Mouse (Mus musculus) NIH3T3 (cell line): ENCODE results near the gene Dhx36.
A peak's percentile ranks its signal among the peaks of the same experiment; 100 is the strongest.

ENCODE experiments used
- DNase-seq: peaks from one replicate; pipeline ENCODE4 v3.0.0-alpha.2; 2012; ENCODE audit warnings: low read depth

Dhx36 gene

GRCm38 (mm10) chr3:62506488-62507205 is at the start of gene Dhx36:
Gene Dhx36 (minus strand): TSS chr3:62507004.
- peak; percentile 99 for DNase-seq

- DNase-seq = no peak
These were observed 20.8 kb upstream of the Dhx36 start for GRCm38 (mm10) chr3:62527593-62527992.

GRCm38 (mm10) chr3:62527160-62527559 is 20.4 kb upstream of the Dhx36 start:
- DNase-seq = peak; percentile 65

- DNase-seq = no peak
These were observed 423 bp upstream of the Dhx36 start for GRCm38 (mm10) chr3:62507206-62507647.

GRCm38 (mm10) chr3:62505166-62505900 is 1.5 kb downstream of the Dhx36 start:
- DNase-seq = peak; percentile 14

- no peak for DNase-seq
These were observed 7.5 kb downstream of the Dhx36 start for GRCm38 (mm10) chr3:62499327-62499726.

GRCm38 (mm10) chr3:62492568-62492967 is 14.2 kb downstream of the Dhx36 start:
- no peak for DNase-seq

GRCm38 (mm10) chr3:62484340-62484739 is 22.5 kb downstream of the Dhx36 start:
- DNase-seq = no peak

- DNase-seq = peak; percentile 11
These were observed 36.6 kb downstream of the Dhx36 start for GRCm38 (mm10) chr3:62470179-62470578.

GRCm38 (mm10) chr3:62464276-62464675 is 42.5 kb downstream of the Dhx36 start:
- no peak for DNase-seq

GRCm38 (mm10) chr3:62459483-62459882 is 47.3 kb downstream of the Dhx36 start:
- DNase-seq = no peak

- peak; percentile 73 for DNase-seq
These were observed 48.4 kb downstream of the Dhx36 start for GRCm38 (mm10) chr3:62458284-62459013.

GRCm38 (mm10) chr3:62455854-62456253 is 51.0 kb downstream of the Dhx36 start:
- no peak for DNase-seq

- DNase-seq = no peak
These were observed 52.7 kb downstream of the Dhx36 start for GRCm38 (mm10) chr3:62454096-62454495.

GRCm38 (mm10) chr3:62452961-62453360 is 53.8 kb downstream of the Dhx36 start:
- no peak for DNase-seq

GRCm38 (mm10) chr3:62449871-62450496 is 56.8 kb downstream of the Dhx36 start:
- peak; percentile 20 for DNase-seq

- DNase-seq = no peak
These were observed 59.7 kb downstream of the Dhx36 start for GRCm38 (mm10) chr3:62447151-62447550.

- no peak for DNase-seq
These were observed 60.5 kb downstream of the Dhx36 start for GRCm38 (mm10) chr3:62446271-62446670.

GRCm38 (mm10) chr3:62443582-62444194 is 63.1 kb downstream of the Dhx36 start:
- DNase-seq = no peak

- DNase-seq = no peak
These were observed 66.3 kb downstream of the Dhx36 start for GRCm38 (mm10) chr3:62440431-62440969.

GRCm38 (mm10) chr3:62435923-62436322 is 70.9 kb downstream of the Dhx36 start:
- DNase-seq = no peak
